Mouse (Mus musculus) C2C12 (cell line): ENCODE results near the gene Cldn10.

ENCODE experiments used
- CTCF ChIP-seq: IDR thresholded peaks from one replicate; pipeline ENCODE4 v1.5.1; 2011; ENCODE audit not compliant: control insufficient read depth, insufficient read depth, insufficient read length
- MYOG ChIP-seq: IDR thresholded peaks from one replicate; pipeline ENCODE4 v1.6.1; 2011; ENCODE audit not compliant: control insufficient read depth, insufficient read length; ENCODE audit errors: extremely low read depth
- USF1 ChIP-seq: IDR thresholded peaks from one replicate; pipeline ENCODE4 v1.6.1; 2011; ENCODE audit warnings: low read depth, mild to moderate bottlenecking, control low read depth, moderate library complexity

DNA sequence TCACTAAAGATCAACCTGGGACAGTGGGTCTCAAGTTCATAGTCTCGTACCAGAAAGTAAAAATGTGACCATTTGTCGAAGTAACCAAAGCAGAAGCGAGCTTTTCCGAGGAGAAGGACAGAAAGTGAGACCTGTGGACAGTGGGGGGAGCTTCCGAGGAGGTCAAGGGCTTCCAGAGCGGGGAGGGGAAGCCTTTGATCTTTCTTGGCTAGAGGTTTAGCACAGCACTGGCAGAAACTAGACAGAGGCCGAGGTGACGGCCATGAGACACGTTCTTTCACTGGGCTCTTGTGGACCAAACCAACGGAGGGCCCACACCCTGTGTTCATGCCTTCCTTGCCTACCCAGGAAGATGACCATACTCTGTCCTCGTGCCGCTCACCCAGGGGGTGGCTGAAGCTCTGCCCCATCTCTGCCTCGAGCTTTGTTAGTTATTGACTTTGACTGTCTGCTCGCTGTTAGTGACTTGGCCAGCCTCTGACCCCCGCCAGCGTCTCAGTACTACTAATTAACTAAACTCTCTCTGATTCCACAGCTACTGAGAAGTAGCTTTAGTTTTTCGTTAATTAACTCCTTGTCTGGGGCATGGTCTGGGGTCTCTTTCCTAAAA lies 4.3 kb upstream of the Cldn10 start:
- TF ChIP-seq CTCF (no peak), MYOG (no peak), USF1 (no peak)
